Mouse (Mus musculus) limb, embryonic 14.5 days (tissue): ENCODE data around the gene Pask. TPM values are rescaled to one million over a fixed set of nuclear protein-coding genes. Genes with fewer than 3 reads are reported as not detected.

Experiments
- ATAC-seq: fragments of 200-750 bp; cut with Nextera tagmentation; 2 replicates; pipeline ENCODE4 v1.8.0; 2017; ENCODE audit warnings: low read depth, moderate number of reproducible peaks, moderate TSS enrichment; ENCODE audit not compliant: low FRiP score
- DNase-seq: peaks from one replicate; pipeline ENCODE4 v3.0.0-alpha.2; 2015; ENCODE audit warnings: low spot score
- H3K27ac ChIP-seq: fragments of 300-500 bp; sonication (generic); replicated peaks from 2 replicates; pipeline ENCODE4 v1.5.1; 2014; ENCODE audit warnings: low read depth, mild to moderate bottlenecking, low read length, moderate library complexity, mixed read lengths
- H3K27me3 ChIP-seq: fragments of 300-500 bp; sonication (generic); 2 replicates; pipeline ENCODE4 v1.6.1; 2014; ENCODE audit warnings: low read length, mixed read lengths; ENCODE audit not compliant: control insufficient read depth, insufficient read depth
- H3K36me3 ChIP-seq: fragments of 300-500 bp; sonication (generic); 2 replicates; pipeline ENCODE4 v1.6.1; 2014; ENCODE audit warnings: mild to moderate bottlenecking, low read length, moderate library complexity, mixed read lengths; ENCODE audit not compliant: control insufficient read depth, insufficient read depth
- H3K4me1 ChIP-seq: fragments of 300-500 bp; sonication (generic); 2 replicates; pipeline ENCODE4 v1.6.1; 2014; ENCODE audit warnings: antibody characterized with exemption, low read length, mixed read lengths; ENCODE audit not compliant: control insufficient read depth, insufficient read depth
- H3K4me2 ChIP-seq: fragments of 300-500 bp; sonication (generic); replicated peaks from 2 replicates; pipeline ENCODE4 v1.6.1; 2014; ENCODE audit warnings: low read depth, mild to moderate bottlenecking, low read length, moderate library complexity; ENCODE audit not compliant: severe bottlenecking
- H3K4me3 ChIP-seq: fragments of 300-500 bp; sonication (generic); replicated peaks from 2 replicates; pipeline ENCODE4 v1.5.1; 2014; ENCODE audit warnings: low read length
- H3K9ac ChIP-seq: fragments of 300-500 bp; sonication (generic); 2 replicates; pipeline ENCODE4 v1.6.1; 2014; ENCODE audit warnings: mild to moderate bottlenecking, low read depth, low read length, moderate library complexity; ENCODE audit not compliant: severe bottlenecking
- H3K9me3 ChIP-seq: fragments of 300-500 bp; sonication (generic); 2 replicates; pipeline ENCODE4 v1.6.1; 2016; ENCODE audit warnings: low read length; ENCODE audit not compliant: control insufficient read depth
- POLR2A ChIP-seq: fragments of 200-500 bp; IDR thresholded peaks from 2 replicates; pipeline ENCODE4 v1.8.0; 2012; ENCODE audit warnings: inconsistent platforms, mild to moderate bottlenecking, moderate library complexity, borderline replicate concordance; ENCODE audit not compliant: insufficient read depth, insufficient read length; ENCODE audit errors: extremely low read depth
- WGBS: fragments of 180-500 bp; shearing (Covaris S2); extraction: QIAGEN DNeasy Blood & Tissue Kit; methylation state at CpG from one replicate; pipeline ENCODE4 v1.1.7; 2014; 5-methylcytosine and 5-hydroxymethylcytosine counted together
- polyA plus RNA-seq, 2 experiments: library from polyadenylated mRNA; depleted of rRNA in 1 of 2; stranded (reverse) in 1 of 2; unstranded in 1 of 2; fragments of >200 nt; fragmentation: Nextera tagmentation in 1 of 2; extraction: Ambion mirVana in 1 of 2; gene quantifications; 2 replicates each; pipeline versions ENCODE4 v1.2.1 to v1.2.3; 2012 to 2014

Gene Pask
- polyA plus RNA-seq, 2 experiments, result 11.7 to 17.8 TPM

GRCm38 (mm10) chr1:93292006-93292405 is 51.3 kb downstream of the Pask start:
- Histone ChIP-seq H3K27ac (no peak overlapping the region), H3K36me3 (peaks cover 70% of the 10 kb centered on the region), H3K4me1 (no peaks in the 10 kb centered on the region), H3K27me3 (no peaks in the 10 kb centered on the region), H3K4me2 (no peak overlapping the region), H3K9me3 (no peaks in the 10 kb centered on the region), H3K9ac (no peak overlapping the region), H3K4me3 (no peak overlapping the region)
- 80% methylated on average over 8 of the region's 8 CpGs for WGBS
- no peak for TF ChIP-seq POLR2A
- DNase-seq, result no peak
- no peak for ATAC-seq

- H3K4me1 ChIP-seq, result no peaks in the 10 kb centered on the region
- H3K9me3 ChIP-seq, result no peaks in the 10 kb centered on the region
- H3K4me3 ChIP-seq, result no peak overlapping the region
- no peak for TF ChIP-seq POLR2A
- no peak overlapping the region for H3K27ac ChIP-seq
- H3K4me2 ChIP-seq, result no peak overlapping the region
- ATAC-seq, result no peak
- H3K27me3 ChIP-seq, result no peaks in the 10 kb centered on the region
- 95% methylated on average over 1 of the region's 1 CpGs for WGBS
- DNase-seq, result no peak
- no peak overlapping the region for H3K9ac ChIP-seq
- peaks cover 70% of the 10 kb centered on the region for H3K36me3 ChIP-seq
Observed at GRCm38 (mm10) chr1:93291591-93291990, 51.7 kb downstream of the Pask start.

DNA sequence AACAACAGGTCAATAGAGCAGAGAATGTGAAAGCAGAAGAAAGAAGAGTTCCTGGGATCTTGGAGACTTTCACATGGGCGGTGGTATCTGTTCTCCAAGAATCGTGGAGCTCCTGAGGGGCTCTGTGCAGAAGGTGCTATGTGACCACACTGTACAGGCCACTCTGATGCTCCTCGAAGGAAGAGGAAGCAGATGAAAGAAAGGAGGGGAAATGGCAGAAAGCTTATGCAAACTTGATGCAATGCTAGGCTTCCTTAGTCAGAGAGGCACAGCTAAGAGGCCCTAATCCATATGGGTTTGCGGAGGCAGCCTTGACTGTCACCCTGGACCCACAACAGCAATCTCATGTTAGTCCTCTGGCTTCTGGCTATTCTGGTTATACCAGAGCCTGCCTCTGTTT is 52.3 kb downstream of the Pask start:
- ATAC-seq, result no peak

DNA sequence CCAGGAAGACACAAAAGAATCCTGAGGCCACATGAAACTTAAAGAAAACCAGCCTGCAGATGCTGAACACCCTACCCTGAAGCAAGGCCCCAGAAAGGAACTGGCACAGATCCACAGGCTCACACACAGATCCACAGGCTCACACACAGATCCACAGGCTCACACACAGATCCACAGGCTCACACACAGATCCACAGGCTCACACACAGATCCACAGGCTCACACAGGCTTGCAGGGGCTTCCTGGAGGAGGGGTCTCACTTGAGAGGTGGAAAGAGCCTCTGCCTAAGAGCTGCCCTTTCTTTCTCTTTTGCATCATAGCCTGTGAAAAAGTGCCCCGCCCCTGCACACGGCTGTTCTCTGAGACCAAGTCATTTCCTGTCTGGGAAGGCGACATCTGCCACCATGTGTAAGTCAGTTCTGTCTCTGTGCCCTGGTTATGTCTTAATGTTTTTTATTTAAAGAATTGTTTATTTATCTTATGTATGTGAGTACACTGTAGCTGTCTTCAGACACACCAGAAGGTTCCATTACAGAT is 53.5 kb downstream of the Pask start:
- H3K9me3 ChIP-seq, result no peaks in the 10 kb centered on the region
- H3K4me2 ChIP-seq, result no peak overlapping the region
- no peak overlapping the region for H3K27ac ChIP-seq
- ATAC-seq, result no peak
- no peaks in the 10 kb centered on the region for H3K27me3 ChIP-seq
- WGBS, result 59% methylated on average over 3 of the region's 3 CpGs
- no peaks in the 10 kb centered on the region for H3K4me1 ChIP-seq
- no peak for DNase-seq
- peaks cover 74% of the 10 kb centered on the region for H3K36me3 ChIP-seq
- H3K9ac ChIP-seq, result no peak overlapping the region
- TF ChIP-seq POLR2A, result no peak
- H3K4me3 ChIP-seq, result no peak overlapping the region

More for the DNA sequence above, 52.3 kb downstream of the Pask start:
- no peak overlapping the region for H3K27ac ChIP-seq
- H3K9ac ChIP-seq, result no peak overlapping the region
- no peak overlapping the region for H3K4me3 ChIP-seq
- 81% methylated on average over 4 of the region's 4 CpGs for WGBS
- no peak overlapping the region for H3K4me2 ChIP-seq
- DNase-seq, result no peak
- no peaks in the 10 kb centered on the region for H3K9me3 ChIP-seq
- peaks cover 70% of the 10 kb centered on the region for H3K36me3 ChIP-seq
- H3K27me3 ChIP-seq, result no peaks in the 10 kb centered on the region
- TF ChIP-seq POLR2A, result no peak
- H3K4me1 ChIP-seq, result no peaks in the 10 kb centered on the region

DNA sequence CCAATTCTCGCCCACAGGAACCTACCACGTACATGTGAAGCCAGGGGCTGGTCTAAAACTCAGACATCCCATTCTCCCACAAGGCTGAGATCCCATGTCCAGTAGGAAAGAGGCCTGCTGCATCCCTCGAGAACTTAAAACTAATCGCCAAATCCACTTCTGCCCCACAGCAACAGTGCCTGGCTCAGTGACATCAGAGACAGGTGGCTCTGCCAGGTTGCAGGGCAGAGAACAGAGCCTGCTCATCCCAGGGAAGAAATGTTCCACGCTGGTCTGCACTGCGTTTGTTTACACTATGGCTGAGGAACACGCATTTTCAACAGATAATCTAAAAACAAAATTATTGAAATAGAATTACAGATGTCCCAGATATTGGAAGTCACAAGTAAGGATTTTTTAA is 66.2 kb downstream of the Pask start:
- WGBS, result 77% methylated on average over 7 of the region's 7 CpGs
- Histone ChIP-seq H3K9me3 (no peaks in the 10 kb centered on the region), H3K4me2 (no peak overlapping the region), H3K27me3 (no peaks in the 10 kb centered on the region), H3K36me3 (peaks cover 43% of the 10 kb centered on the region), H3K4me1 (no peaks in the 10 kb centered on the region), H3K27ac (no peak overlapping the region), H3K9ac (no peak overlapping the region), H3K4me3 (no peak overlapping the region)
- no peak for ATAC-seq
- no peak for TF ChIP-seq POLR2A
- no peak for DNase-seq

- Histone ChIP-seq H3K27me3 (no peaks in the 10 kb centered on the region), H3K27ac (no peak overlapping the region), H3K4me2 (no peak overlapping the region), H3K4me3 (no peak overlapping the region), H3K4me1 (no peaks in the 10 kb centered on the region), H3K9me3 (no peaks in the 10 kb centered on the region), H3K36me3 (peaks cover 47% of the 10 kb centered on the region), H3K9ac (no peak overlapping the region)
- no peak for ATAC-seq
- no peak for DNase-seq
- TF ChIP-seq POLR2A, result no peak
- WGBS, result 86% methylated on average over 6 of the region's 6 CpGs
Observed at GRCm38 (mm10) chr1:93275561-93275960, 67.7 kb downstream of the Pask start.
